Mouse (Mus musculus) gastrocnemius, postnatal 14 days (tissue): ENCODE data around the gene Asb9. TPM values are rescaled to one million over a fixed set of nuclear protein-coding genes. Genes with fewer than 3 reads are reported as not detected.

Experiments used
- DNase-seq: peaks from one replicate; pipeline ENCODE4 v3.0.0; 2021; ENCODE audit warnings: mixed read lengths
- intact Hi-C: fragments of 180-260 bp; cut with DNase I; formaldehyde crosslinking; loops from one replicate; pipeline ENCODE4 v1.15.1; 2025; ENCODE audit warnings: low total_unique reads
- long read RNA-seq, 2 experiments: library from polyadenylated mRNA; stranded (forward); transcript quantifications; one replicate each; pipeline ENCODE4 v2.0.0; 2021
- total RNA-seq, 2 experiments: library from RNA; stranded (reverse); gene quantifications; 2 replicates each; pipeline ENCODE4 v1.2.3; 2021

The Asb9 gene
- total RNA-seq: not detected
- long read RNA-seq, experiment 1: 0 reads
- long read RNA-seq, experiment 2: 0 reads

- intact Hi-C loops: no loop called here
- no peak for DNase-seq
Measured at GRCm38 (mm10) chrX:164505709-164506498, at the start of gene Asb9. Gene Asb9 (plus strand): TSS chrX:164506327.

- no peak for DNase-seq
- intact Hi-C loops: no loop called here
Measured at GRCm38 (mm10) chrX:164459205-164459878, 46.8 kb upstream of the Asb9 start.

GRCm38 (mm10) chrX:164502258-164502657 is 3.9 kb upstream of the Asb9 start:
- DNase-seq: no peak
- intact Hi-C loops: no loop called here

DNA sequence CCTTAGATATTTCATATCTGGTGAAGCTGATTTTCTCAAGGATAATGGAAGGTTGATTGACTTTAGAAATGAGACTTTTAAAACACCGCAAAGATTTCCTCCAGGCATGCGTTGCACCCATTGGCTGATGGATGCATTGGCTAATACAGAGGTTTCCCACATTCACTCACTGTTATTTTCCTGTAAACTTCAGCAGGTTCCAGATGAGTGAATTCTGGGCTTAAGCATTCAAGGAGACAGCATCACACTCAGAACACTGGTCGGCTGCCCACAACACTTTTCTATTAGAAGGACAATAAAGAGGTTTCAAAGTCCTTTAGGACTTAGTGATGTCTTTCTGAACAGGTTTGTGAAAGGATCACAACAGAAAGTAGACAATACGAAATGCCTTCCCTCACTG is 941 bp downstream of the Asb9 start:
- intact Hi-C loops: no loop called here
- DNase-seq: no peak

GRCm38 (mm10) chrX:164508728-164509127 is 2.6 kb downstream of the Asb9 start:
- no peak for DNase-seq
- intact Hi-C loops: no loop called here

- intact Hi-C loops: no loop called here
- no peak for DNase-seq
Measured at GRCm38 (mm10) chrX:164522138-164522537, 16.0 kb downstream of the Asb9 start.

DNA sequence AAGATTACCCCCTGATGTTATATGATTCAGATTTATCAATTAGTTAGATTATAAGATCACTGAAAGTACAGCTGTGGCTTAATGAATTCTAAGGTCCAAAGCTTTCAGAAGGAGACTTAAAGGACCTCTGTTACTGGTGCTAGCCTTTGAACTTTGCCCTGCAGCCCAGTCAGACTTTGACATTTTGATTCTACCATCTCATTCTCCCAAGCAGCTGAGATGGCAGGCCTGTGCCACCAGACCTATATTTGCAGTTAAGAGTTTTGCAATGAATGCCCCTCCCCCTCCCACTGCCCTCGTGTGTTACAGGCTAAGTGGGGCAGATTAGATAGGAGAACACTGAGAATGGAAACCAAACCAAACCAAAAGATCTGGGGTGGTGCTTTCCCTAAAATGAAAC is 20.4 kb downstream of the Asb9 start:
- no peak for DNase-seq
- intact Hi-C loops: no loop called here

DNA sequence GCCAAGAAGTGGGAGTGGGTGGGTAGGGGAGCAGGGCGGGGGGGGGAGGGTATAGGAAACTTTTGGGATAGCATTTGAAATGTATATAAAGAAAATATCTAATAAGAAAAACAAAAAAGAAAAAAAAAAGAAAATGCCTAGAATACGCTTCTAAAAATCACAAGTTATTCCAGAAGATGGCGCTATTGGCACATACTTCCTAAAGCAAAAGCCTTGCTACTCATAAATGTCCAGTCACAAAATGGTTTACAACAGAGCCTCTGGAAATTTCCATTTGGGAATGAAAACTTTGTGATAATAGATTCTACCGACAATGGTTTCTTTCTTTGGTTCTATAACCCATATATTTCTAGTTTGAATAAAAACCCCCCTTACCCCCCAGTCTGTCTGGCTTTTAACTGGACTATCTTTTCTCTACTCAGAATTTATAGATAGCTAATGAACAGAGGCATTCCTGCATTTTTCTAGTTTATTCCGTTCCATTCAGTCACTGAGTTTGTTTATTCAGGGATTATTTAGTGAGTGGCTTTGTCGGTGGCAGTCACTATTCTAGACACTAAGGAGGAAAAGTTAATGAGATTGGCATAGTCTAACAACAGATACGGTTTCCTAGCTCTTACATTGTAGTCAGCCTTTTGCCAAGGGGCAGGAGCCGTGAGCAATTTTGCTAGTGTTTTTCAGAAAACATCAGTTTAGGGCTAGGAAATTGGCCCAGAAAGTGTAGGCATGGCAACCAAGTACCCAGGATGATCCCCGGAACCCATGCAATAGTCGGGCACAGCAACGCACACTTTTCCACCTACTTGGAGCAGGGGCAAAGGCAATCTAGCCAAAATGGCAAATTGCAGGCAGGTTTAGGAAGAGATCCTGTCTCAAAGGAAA is 35.5 kb downstream of the Asb9 start:
- intact Hi-C loops: no loop called here
- DNase-seq: no peak

DNA sequence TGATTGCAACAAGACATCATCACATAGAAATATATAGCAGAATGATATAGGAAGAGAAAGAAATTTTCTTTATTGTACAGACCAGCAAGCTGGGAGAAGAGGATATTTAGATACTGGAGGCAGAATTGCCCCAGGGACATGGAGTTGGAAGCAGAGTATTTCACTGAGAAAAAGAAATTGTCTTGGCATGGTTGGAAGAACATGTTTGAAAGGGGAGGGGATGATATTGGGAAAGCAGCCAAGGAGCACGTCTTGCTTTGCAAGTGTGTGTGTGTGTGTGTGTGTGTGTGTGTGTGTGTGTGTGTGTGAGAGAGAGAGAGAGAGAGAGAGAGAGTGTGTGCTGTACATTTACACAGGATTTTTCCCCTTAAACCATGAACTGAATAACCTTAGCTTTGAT is 64.1 kb downstream of the Asb9 start:
- intact Hi-C loops: no loop called here
- no peak for DNase-seq

GRCm38 (mm10) chrX:164576967-164577366 is 70.8 kb downstream of the Asb9 start:
- intact Hi-C loops: no loop called here
- no peak for DNase-seq

Other genes starting within 250 kb of the Asb9 start
- under 1 TPM; 0.44 to 0.86 TPM for gene Bmx, start 248.1 kb upstream of the Asb9 start, total RNA-seq
- gene Pir, start 237.0 kb upstream of the Asb9 start, total RNA-seq: 1 to 10 TPM; 1.0 to 2.5 TPM
- 1 to 10 TPM; 1.7 to 2.1 TPM for gene Vegfd, start 132.9 kb upstream of the Asb9 start, total RNA-seq
- 1 to 10 TPM; 1.7 to 2.6 TPM for gene Piga, start 86.5 kb upstream of the Asb9 start, total RNA-seq
- gene Asb11, start 69.3 kb upstream of the Asb9 start, total RNA-seq: 10 to 100 TPM; 10.2 to 25.5 TPM